Mouse (Mus musculus): ENCODE results near the gene Klhl35. TPM values are rescaled to one million over a fixed set of nuclear protein-coding genes. Genes with fewer than 3 reads are reported as not detected.

Klhl35 gene
- polyA plus RNA-seq, 1 experiment, result 2.4 TPM

DNA sequence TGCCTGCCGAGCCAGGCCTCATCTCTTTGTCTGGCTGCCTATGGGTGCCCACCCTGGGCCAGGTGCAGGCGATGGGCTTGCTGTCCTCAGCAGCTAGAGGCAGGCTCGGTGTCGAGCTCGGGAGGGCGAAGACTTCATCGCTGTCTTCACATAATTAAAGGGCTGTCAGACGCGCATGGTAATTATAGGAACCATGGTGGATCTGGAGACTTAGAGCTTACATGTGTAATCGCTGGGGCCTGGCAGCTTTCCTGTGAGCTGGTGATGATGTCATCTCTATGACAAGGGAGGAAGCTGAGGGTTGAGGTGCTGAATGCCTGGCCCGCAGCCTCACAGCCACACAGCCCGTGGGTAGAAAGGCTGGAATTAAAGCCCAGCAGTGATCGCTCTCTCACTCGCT is 33.6 kb upstream of the Klhl35 start:
- Histone ChIP-seq H3K4me3 (replicated peaks) (no peak overlapping the region), H3K4me1 (peaks cover 49% of the 10 kb centered on the region), H3K27me3 (replicated peaks) (peaks cover 94% of the 10 kb centered on the region), H3K9me3 (no peaks in the 10 kb centered on the region), H3K36me3 (replicated peaks; ENCODE audit: low read length) (no peaks in the 10 kb centered on the region)
- TF ChIP-seq GATA1 (IDR thresholded peaks at IDR 0.05; ENCODE audit: borderline replicate concordance, low read length) (no peak), FLI1 (IDR thresholded peaks at IDR 0.05; ENCODE audit: low read length) (no peak)

GRCm38 (mm10) chr7:99432863-99433262 is 32.9 kb upstream of the Klhl35 start:
- H3K4me1 ChIP-seq, result peaks cover 49% of the 10 kb centered on the region
- no peak overlapping the region for H3K4me3 ChIP-seq (replicated peaks)
- H3K9me3 ChIP-seq, result no peaks in the 10 kb centered on the region
- peaks cover 92% of the 10 kb centered on the region for H3K27me3 ChIP-seq (replicated peaks)
- H3K36me3 ChIP-seq (replicated peaks; ENCODE audit: low read length), result no peaks in the 10 kb centered on the region
- TF ChIP-seq GATA1 (IDR thresholded peaks at IDR 0.05; ENCODE audit: borderline replicate concordance, low read length) (no peak), FLI1 (IDR thresholded peaks at IDR 0.05; ENCODE audit: low read length) (no peak)

GRCm38 (mm10) chr7:99434672-99435250 is 31.0 kb upstream of the Klhl35 start:
- H3K36me3 ChIP-seq (replicated peaks; ENCODE audit: low read length), result no peaks in the 10 kb centered on the region
- H3K4me1 ChIP-seq, result peaks cover 37% of the 10 kb centered on the region
- H3K9me3 ChIP-seq, result no peaks in the 10 kb centered on the region
- H3K4me3 ChIP-seq (replicated peaks), result peak overlapping the region; percentile 73
- TF ChIP-seq GATA1 (IDR thresholded peaks at IDR 0.05; ENCODE audit: borderline replicate concordance, low read length), result no peak
- TF ChIP-seq FLI1 (IDR thresholded peaks at IDR 0.05; ENCODE audit: low read length), result no peak
- peaks cover 91% of the 10 kb centered on the region for H3K27me3 ChIP-seq (replicated peaks)

DNA sequence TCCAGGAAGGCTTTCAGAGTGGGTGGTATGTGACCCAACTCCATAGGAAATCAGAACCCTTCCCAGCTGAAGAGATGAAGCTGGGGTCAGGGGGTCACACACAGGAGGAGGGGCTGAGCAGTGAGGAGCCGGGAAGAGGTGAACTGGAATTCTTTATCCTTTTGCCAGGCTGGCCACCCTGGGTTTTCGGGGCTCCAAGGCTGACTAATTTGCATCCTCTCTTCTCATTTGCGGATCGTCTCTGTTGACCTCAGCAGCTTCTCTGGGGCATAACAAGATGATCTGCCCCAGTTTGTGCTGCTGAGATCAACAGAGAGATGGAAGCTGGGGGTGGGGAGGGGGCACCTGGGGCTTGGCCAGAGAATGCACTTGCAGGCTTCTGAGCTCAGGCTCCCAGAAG is 29.3 kb upstream of the Klhl35 start:
- H3K9me3 ChIP-seq, result no peaks in the 10 kb centered on the region
- H3K36me3 ChIP-seq (replicated peaks; ENCODE audit: low read length), result no peaks in the 10 kb centered on the region
- peaks cover 30% of the 10 kb centered on the region for H3K4me1 ChIP-seq
- TF ChIP-seq GATA1 (IDR thresholded peaks at IDR 0.05; ENCODE audit: borderline replicate concordance, low read length), result no peak
- TF ChIP-seq FLI1 (IDR thresholded peaks at IDR 0.05; ENCODE audit: low read length), result no peak
- H3K27me3 ChIP-seq (replicated peaks), result peaks cover 92% of the 10 kb centered on the region
- H3K4me3 ChIP-seq (replicated peaks), result no peak overlapping the region

GRCm38 (mm10) chr7:99438881-99439280 is 26.9 kb upstream of the Klhl35 start:
- Histone ChIP-seq H3K36me3 (replicated peaks; ENCODE audit: low read length) (no peaks in the 10 kb centered on the region), H3K4me1 (peaks cover 15% of the 10 kb centered on the region), H3K9me3 (no peaks in the 10 kb centered on the region), H3K27me3 (replicated peaks) (peaks cover 90% of the 10 kb centered on the region), H3K4me3 (replicated peaks) (no peak overlapping the region)
- TF ChIP-seq GATA1 (IDR thresholded peaks at IDR 0.05; ENCODE audit: borderline replicate concordance, low read length), result no peak

- peaks cover 87% of the 10 kb centered on the region for H3K27me3 ChIP-seq (replicated peaks)
- no peak overlapping the region for H3K4me3 ChIP-seq (replicated peaks)
- no peaks in the 10 kb centered on the region for H3K9me3 ChIP-seq
- H3K4me1 ChIP-seq, result no peaks in the 10 kb centered on the region; the same call in 1 of the 2 replicates
- TF ChIP-seq FLI1 (IDR thresholded peaks at IDR 0.05; ENCODE audit: low read length) (no peak), GATA1 (IDR thresholded peaks at IDR 0.05; ENCODE audit: borderline replicate concordance, low read length) (no peak)
- no peaks in the 10 kb centered on the region for H3K36me3 ChIP-seq (replicated peaks; ENCODE audit: low read length)
Observed at GRCm38 (mm10) chr7:99441534-99442072, 24.2 kb upstream of the Klhl35 start.

DNA sequence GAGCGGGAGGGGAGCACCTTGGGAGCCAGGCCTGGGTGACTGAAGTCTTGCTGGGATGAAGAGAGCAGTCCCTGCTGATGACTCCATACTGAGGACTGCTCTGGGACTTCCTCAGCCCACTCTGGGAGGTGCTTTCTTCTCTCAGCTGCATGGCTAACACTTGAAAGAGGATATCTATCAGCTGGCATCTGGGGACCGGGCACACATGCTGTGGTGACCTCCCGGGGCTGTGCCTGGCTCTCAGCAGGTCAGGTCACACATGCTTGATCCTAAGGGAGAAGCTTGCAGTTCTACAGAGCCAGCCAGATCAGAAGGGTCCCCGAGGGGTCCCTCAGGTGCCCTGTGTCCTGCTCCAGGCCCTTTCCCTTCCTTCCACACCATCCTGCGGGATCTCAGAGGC is 22.6 kb upstream of the Klhl35 start:
- Histone ChIP-seq H3K4me1 (no peaks in the 10 kb centered on the region; the same call in 1 of the 2 replicates), H3K27me3 (replicated peaks) (peaks cover 86% of the 10 kb centered on the region), H3K4me3 (replicated peaks) (no peak overlapping the region), H3K36me3 (replicated peaks; ENCODE audit: low read length) (no peaks in the 10 kb centered on the region), H3K9me3 (no peaks in the 10 kb centered on the region)
- TF ChIP-seq FLI1 (IDR thresholded peaks at IDR 0.05; ENCODE audit: low read length) (no peak), GATA1 (IDR thresholded peaks at IDR 0.05; ENCODE audit: borderline replicate concordance, low read length) (no peak)

DNA sequence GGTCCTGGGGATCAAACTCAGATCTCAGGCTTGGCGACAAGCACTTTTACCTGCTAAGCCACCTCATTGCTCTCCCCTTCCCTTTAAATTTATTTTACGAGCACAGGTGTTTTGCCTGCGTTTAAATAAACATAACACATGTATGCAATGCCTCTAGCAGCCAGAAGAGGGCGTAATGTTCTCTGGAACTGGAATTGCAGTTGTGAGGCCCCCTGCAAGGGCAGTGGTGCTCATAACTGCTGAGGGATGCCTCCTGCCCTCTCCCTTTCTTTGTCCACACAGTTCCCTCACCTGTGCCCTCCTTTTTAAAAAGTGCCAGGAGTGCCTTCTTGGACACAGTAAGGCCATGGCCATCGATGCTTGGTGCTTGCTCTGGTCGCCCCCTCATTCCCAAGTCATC is 21.8 kb upstream of the Klhl35 start:
- no peaks in the 10 kb centered on the region for H3K9me3 ChIP-seq
- TF ChIP-seq GATA1 (IDR thresholded peaks at IDR 0.05; ENCODE audit: borderline replicate concordance, low read length) (no peak), FLI1 (IDR thresholded peaks at IDR 0.05; ENCODE audit: low read length) (no peak)
- no peaks in the 10 kb centered on the region for H3K36me3 ChIP-seq (replicated peaks; ENCODE audit: low read length)
- peaks cover 86% of the 10 kb centered on the region for H3K27me3 ChIP-seq (replicated peaks)
- H3K4me3 ChIP-seq (replicated peaks), result no peak overlapping the region
- H3K4me1 ChIP-seq, result peaks cover 5% of the 10 kb centered on the region

DNA sequence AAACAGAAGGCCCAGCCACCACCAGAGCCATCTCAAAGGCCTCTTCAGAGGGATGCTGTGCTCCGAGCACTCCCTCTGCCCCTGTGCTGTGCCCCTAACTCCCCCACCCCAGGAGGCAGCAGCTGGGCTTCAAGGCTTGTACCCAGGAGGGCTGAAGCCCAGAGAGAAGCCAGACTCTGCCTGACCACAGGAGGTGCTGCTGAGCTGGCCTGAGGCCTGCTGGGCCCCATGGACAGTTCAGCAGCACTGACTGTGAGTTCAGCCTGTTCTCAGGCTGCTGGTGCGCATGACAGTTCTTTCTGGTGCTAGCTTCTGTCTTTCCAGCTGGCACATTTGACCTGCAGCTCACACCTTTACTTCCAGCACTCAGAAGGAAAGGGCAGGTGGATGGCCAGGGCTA is 20.0 kb upstream of the Klhl35 start:
- no peaks in the 10 kb centered on the region for H3K36me3 ChIP-seq (replicated peaks; ENCODE audit: low read length)
- no peak for TF ChIP-seq GATA1 (IDR thresholded peaks at IDR 0.05; ENCODE audit: borderline replicate concordance, low read length)
- no peak for TF ChIP-seq FLI1 (IDR thresholded peaks at IDR 0.05; ENCODE audit: low read length)
- peaks cover 9% of the 10 kb centered on the region for H3K4me1 ChIP-seq
- H3K27me3 ChIP-seq (replicated peaks), result peaks cover 82% of the 10 kb centered on the region
- H3K9me3 ChIP-seq, result no peaks in the 10 kb centered on the region
- H3K4me3 ChIP-seq (replicated peaks), result no peak overlapping the region

GRCm38 (mm10) chr7:99447323-99447722 is 18.5 kb upstream of the Klhl35 start:
- H3K9me3 ChIP-seq, result no peaks in the 10 kb centered on the region
- peaks cover 11% of the 10 kb centered on the region for H3K4me1 ChIP-seq
- peaks cover 81% of the 10 kb centered on the region for H3K27me3 ChIP-seq (replicated peaks)
- H3K36me3 ChIP-seq (replicated peaks; ENCODE audit: low read length), result no peaks in the 10 kb centered on the region
- no peak for TF ChIP-seq FLI1 (IDR thresholded peaks at IDR 0.05; ENCODE audit: low read length)
- TF ChIP-seq GATA1 (IDR thresholded peaks at IDR 0.05; ENCODE audit: borderline replicate concordance, low read length), result no peak
- no peak overlapping the region for H3K4me3 ChIP-seq (replicated peaks)

Measured in megakaryocyte, embryonic 14.5 days (primary cell).